Mouse (Mus musculus) layer of hippocampus, adult 8-10 months (tissue): ENCODE data around the gene Gm12185. TPM values are rescaled to one million over a fixed set of nuclear protein-coding genes. Genes with fewer than 3 reads are reported as not detected.

Source experiments
- DNase-seq, 2 experiments: peaks; one replicate each; pipeline ENCODE4 v3.0.0; 2022; ENCODE audit warnings: low spot score in 2 of 2
- total RNA-seq, 4 experiments: library from RNA; stranded (reverse); gene quantifications; 2 replicates each; pipeline ENCODE4 v1.2.4; 2022

Gm12185 gene
- total RNA-seq, 4 experiments from 2014 or later: 0.16 to 1.1 (median 0.39) TPM

GRCm38 (mm10) chr11:48859014-48859413, 133.0 kb downstream of the Gm12185 start:
- DNase-seq: peak in 1 of 2 experiments; percentile 63

Other genes with a start within 250 kb of the Gm12185 start
- gene Rack1, start 191.9 kb downstream of the Gm12185 start, total RNA-seq: 100 to 1,000 TPM; 240 to 284 (median 258) TPM
- gene Trim41, start 174.9 kb downstream of the Gm12185 start, total RNA-seq: 10 to 100 TPM; 45.7 to 73.5 (median 57.9) TPM
- gene Trim7, start 166.1 kb downstream of the Gm12185 start, total RNA-seq: 1 to 10 TPM; 2.2 to 3.4 (median 3.1) TPM
- 1 to 10 TPM in 2 of 4 experiments, under 1 TPM in 2; 0.40 to 3.0 (median 1.0) TPM for gene Gm12184, start 165.6 kb downstream of the Gm12185 start, total RNA-seq
- 10 to 100 TPM in 2 of 4 experiments, 1 to 10 TPM in 2; 6.8 to 25.6 (median 12.4) TPM for gene Irgm1, start 120.5 kb downstream of the Gm12185 start, total RNA-seq
- 1 to 10 TPM in 1 of 4 experiments, under 1 TPM in 2, not detected in 1; 0.20 to 1.0 (median 0.29) TPM for gene Gm5431, start 90.0 kb downstream of the Gm12185 start, total RNA-seq
- gene Psme2b, start 46.0 kb downstream of the Gm12185 start, total RNA-seq: 1 to 10 TPM in 2 of 4 experiments, under 1 TPM in 1, not detected in 1; 0.56 to 3.8 (median 2.4) TPM
- not detected for gene Olfr56, start 13.3 kb downstream of the Gm12185 start, total RNA-seq
- gene 9930111J21Rik1, start 12.8 kb downstream of the Gm12185 start, total RNA-seq: 1 to 10 TPM in 3 of 4 experiments, under 1 TPM in 1; 0.95 to 3.3 (median 1.6) TPM
- 1 to 10 TPM in 1 of 4 experiments, under 1 TPM in 3; 0.34 to 1.1 (median 0.48) TPM for gene Tgtp1, start 1.9 kb upstream of the Gm12185 start, total RNA-seq
- gene 9930111J21Rik2, start 59.0 kb upstream of the Gm12185 start, total RNA-seq: 1 to 10 TPM in 3 of 4 experiments, under 1 TPM in 1; 0.92 to 4.2 (median 2.6) TPM
- under 1 TPM in 2 of 4 experiments, not detected in 2; 0.16 to 0.71 TPM for gene Tgtp2, start 72.0 kb upstream of the Gm12185 start, total RNA-seq
- 1 to 10 TPM in 2 of 4 experiments, under 1 TPM in 2; 0.89 to 1.4 (median 1.1) TPM for gene Ifi47, start 84.4 kb upstream of the Gm12185 start, total RNA-seq
- gene Olfr1396, start 122.6 kb upstream of the Gm12185 start, total RNA-seq: not detected
- gene Olfr1395, start 150.0 kb upstream of the Gm12185 start, total RNA-seq: not detected
- not detected for gene Olfr1394, start 162.2 kb upstream of the Gm12185 start, total RNA-seq
- gene Btnl9, start 194.9 kb upstream of the Gm12185 start, total RNA-seq: not detected
- gene Zfp62, start 211.1 kb upstream of the Gm12185 start, total RNA-seq: 10 to 100 TPM; 42.5 to 60.7 (median 52.8) TPM